Mouse (Mus musculus): Measurements from ENCODE around the gene Olfr771. TPM values are rescaled to one million over a fixed set of nuclear protein-coding genes. Genes with fewer than 3 reads are reported as not detected.

Gene Olfr771
- polyA plus RNA-seq (2014; fragmentation: Illumina TruSeq; extraction: RNeasy Lipid Tissue Mini Kit (QIAGEN cat#74804); ENCODE audit: low read depth, low replicate concordance) = not detected

DNA sequence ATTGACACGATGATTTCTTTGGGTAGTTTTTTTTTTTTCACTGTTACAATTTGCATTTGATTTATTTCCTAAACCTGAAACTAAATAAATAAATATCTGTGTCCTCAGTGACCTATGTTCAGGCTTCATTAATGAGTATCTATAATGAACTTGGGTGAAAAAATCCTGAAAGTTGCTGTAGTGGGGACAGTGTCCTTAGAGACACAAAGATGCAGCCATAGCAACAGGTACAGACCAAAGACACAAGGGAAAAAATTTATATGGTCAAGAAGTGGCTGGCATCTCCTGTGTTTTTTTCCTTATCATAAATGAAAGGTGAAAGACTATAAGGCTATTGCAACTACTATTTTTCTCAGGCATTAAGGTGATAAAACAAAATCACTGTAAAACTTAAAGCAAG is at the start of gene Olfr771:
TSS of gene Olfr771 (minus strand) at position 101 of the 400 bp plus-strand sequence.

DNA sequence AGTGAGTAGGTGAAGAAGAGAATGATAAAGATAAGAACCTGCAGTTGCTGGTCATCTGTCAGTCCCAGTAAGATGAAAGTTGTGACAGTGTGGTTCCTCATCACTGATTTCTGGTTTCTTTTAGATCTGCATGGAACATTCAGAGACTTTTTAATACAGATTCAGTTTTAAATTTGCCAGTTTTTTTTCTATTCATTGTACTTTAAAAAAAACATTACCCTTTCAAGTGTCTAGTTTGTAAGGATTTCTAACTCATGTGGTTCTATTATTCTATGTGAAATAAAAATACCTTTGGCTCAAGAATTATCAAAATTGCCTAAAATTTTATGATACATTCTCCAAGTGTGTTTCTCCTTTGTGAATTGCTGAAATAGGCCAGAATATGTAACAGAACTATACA is 22.8 kb upstream of the Olfr771 start, which contains the start of gene Olfr773:
TSS of gene Olfr773 (minus strand) at position 101 of the 400 bp plus-strand sequence.

DNA sequence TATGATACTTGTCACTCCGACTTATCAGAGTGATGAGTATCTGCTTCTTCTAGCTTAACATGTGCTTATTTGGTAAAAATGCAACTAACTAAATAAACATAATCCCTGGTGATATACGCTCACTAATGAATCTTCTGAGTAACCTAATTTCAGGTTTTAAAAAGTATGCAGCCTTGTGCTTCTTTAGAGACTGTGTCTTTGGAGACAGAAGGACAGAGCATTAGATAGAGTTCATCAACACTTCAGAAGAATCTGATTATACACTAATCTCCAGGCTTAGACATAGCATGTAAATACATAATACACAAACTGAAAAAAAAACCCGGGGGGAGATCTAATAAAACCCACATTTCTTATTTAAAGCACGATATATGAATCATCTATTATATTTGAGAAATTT is 13.3 kb upstream of the Olfr771 start, which contains the start of gene Olfr772:
TSS of gene Olfr772 (minus strand) at position 101 of the 400 bp plus-strand sequence.

GRCm38 (mm10) chr10:129138898-129139297 is 25.7 kb downstream of the Olfr771 start, which contains the start of gene Olfr770:
Olfr770 (minus strand) TSS chr10:129138998.

GRCm38 (mm10) chr10:129117761-129118160 is 46.8 kb downstream of the Olfr771 start, which contains the start of gene Olfr769:
Olfr769 (minus strand) TSS chr10:129117861.

Other genes starting within 250 kb of the Olfr771 start
- gene Rdh5, start 241.9 kb downstream of the Olfr771 start, polyA plus RNA-seq (2014; fragmentation: Illumina TruSeq; extraction: RNeasy Lipid Tissue Mini Kit (QIAGEN cat#74804); ENCODE audit: low read depth, low replicate concordance) = 16.9 TPM
- gene Bloc1s1, start 240.7 kb downstream of the Olfr771 start, polyA plus RNA-seq (2014; fragmentation: Illumina TruSeq; extraction: RNeasy Lipid Tissue Mini Kit (QIAGEN cat#74804); ENCODE audit: low read depth, low replicate concordance) = 277 TPM
- gene Itga7, start 230.9 kb downstream of the Olfr771 start, polyA plus RNA-seq (2014; fragmentation: Illumina TruSeq; extraction: RNeasy Lipid Tissue Mini Kit (QIAGEN cat#74804); ENCODE audit: low read depth, low replicate concordance) = 54.8 TPM
- gene Mettl7b, start 203.8 kb downstream of the Olfr771 start, polyA plus RNA-seq (2014; fragmentation: Illumina TruSeq; extraction: RNeasy Lipid Tissue Mini Kit (QIAGEN cat#74804); ENCODE audit: low read depth, low replicate concordance) = 4.7 TPM
- gene Olfr9, start 175.3 kb downstream of the Olfr771 start, polyA plus RNA-seq (2014; fragmentation: Illumina TruSeq; extraction: RNeasy Lipid Tissue Mini Kit (QIAGEN cat#74804); ENCODE audit: low read depth, low replicate concordance) = not detected
- not detected for gene Olfr763, start 154.0 kb downstream of the Olfr771 start, polyA plus RNA-seq (2014; fragmentation: Illumina TruSeq; extraction: RNeasy Lipid Tissue Mini Kit (QIAGEN cat#74804); ENCODE audit: low read depth, low replicate concordance)
- not detected for gene Olfr764-ps1, start 124.9 kb downstream of the Olfr771 start, polyA plus RNA-seq (2014; fragmentation: Illumina TruSeq; extraction: RNeasy Lipid Tissue Mini Kit (QIAGEN cat#74804); ENCODE audit: low read depth, low replicate concordance)
- not detected for gene Olfr765, start 114.8 kb downstream of the Olfr771 start, polyA plus RNA-seq (2014; fragmentation: Illumina TruSeq; extraction: RNeasy Lipid Tissue Mini Kit (QIAGEN cat#74804); ENCODE audit: low read depth, low replicate concordance)
- not detected for gene Olfr766-ps1, start 95.8 kb downstream of the Olfr771 start, polyA plus RNA-seq (2014; fragmentation: Illumina TruSeq; extraction: RNeasy Lipid Tissue Mini Kit (QIAGEN cat#74804); ENCODE audit: low read depth, low replicate concordance)
- gene Olfr767, start 81.8 kb downstream of the Olfr771 start, polyA plus RNA-seq (2014; fragmentation: Illumina TruSeq; extraction: RNeasy Lipid Tissue Mini Kit (QIAGEN cat#74804); ENCODE audit: low read depth, low replicate concordance) = not detected
- not detected for gene Olfr768, start 65.4 kb downstream of the Olfr771 start, polyA plus RNA-seq (2014; fragmentation: Illumina TruSeq; extraction: RNeasy Lipid Tissue Mini Kit (QIAGEN cat#74804); ENCODE audit: low read depth, low replicate concordance)
- not detected for gene Olfr769, start 46.9 kb downstream of the Olfr771 start, polyA plus RNA-seq (2014; fragmentation: Illumina TruSeq; extraction: RNeasy Lipid Tissue Mini Kit (QIAGEN cat#74804); ENCODE audit: low read depth, low replicate concordance)
- not detected for gene Olfr770, start 25.8 kb downstream of the Olfr771 start, polyA plus RNA-seq (2014; fragmentation: Illumina TruSeq; extraction: RNeasy Lipid Tissue Mini Kit (QIAGEN cat#74804); ENCODE audit: low read depth, low replicate concordance)
- gene Olfr772, start 13.2 kb upstream of the Olfr771 start, polyA plus RNA-seq (2014; fragmentation: Illumina TruSeq; extraction: RNeasy Lipid Tissue Mini Kit (QIAGEN cat#74804); ENCODE audit: low read depth, low replicate concordance) = not detected
- gene Olfr773, start 22.7 kb upstream of the Olfr771 start, polyA plus RNA-seq (2014; fragmentation: Illumina TruSeq; extraction: RNeasy Lipid Tissue Mini Kit (QIAGEN cat#74804); ENCODE audit: low read depth, low replicate concordance) = not detected
- gene Olfr774, start 71.5 kb upstream of the Olfr771 start, polyA plus RNA-seq (2014; fragmentation: Illumina TruSeq; extraction: RNeasy Lipid Tissue Mini Kit (QIAGEN cat#74804); ENCODE audit: low read depth, low replicate concordance) = not detected
- gene Olfr775, start 83.7 kb upstream of the Olfr771 start, polyA plus RNA-seq (2014; fragmentation: Illumina TruSeq; extraction: RNeasy Lipid Tissue Mini Kit (QIAGEN cat#74804); ENCODE audit: low read depth, low replicate concordance) = not detected
- gene Olfr776, start 94.4 kb upstream of the Olfr771 start, polyA plus RNA-seq (2014; fragmentation: Illumina TruSeq; extraction: RNeasy Lipid Tissue Mini Kit (QIAGEN cat#74804); ENCODE audit: low read depth, low replicate concordance) = not detected
- gene Olfr777, start 106.7 kb upstream of the Olfr771 start, polyA plus RNA-seq (2014; fragmentation: Illumina TruSeq; extraction: RNeasy Lipid Tissue Mini Kit (QIAGEN cat#74804); ENCODE audit: low read depth, low replicate concordance) = not detected
- not detected for gene Olfr780, start 153.4 kb upstream of the Olfr771 start, polyA plus RNA-seq (2014; fragmentation: Illumina TruSeq; extraction: RNeasy Lipid Tissue Mini Kit (QIAGEN cat#74804); ENCODE audit: low read depth, low replicate concordance)
- not detected for gene Olfr781, start 164.1 kb upstream of the Olfr771 start, polyA plus RNA-seq (2014; fragmentation: Illumina TruSeq; extraction: RNeasy Lipid Tissue Mini Kit (QIAGEN cat#74804); ENCODE audit: low read depth, low replicate concordance)
- gene Olfr782, start 184.1 kb upstream of the Olfr771 start, polyA plus RNA-seq (2014; fragmentation: Illumina TruSeq; extraction: RNeasy Lipid Tissue Mini Kit (QIAGEN cat#74804); ENCODE audit: low read depth, low replicate concordance) = not detected
- gene Olfr784, start 219.3 kb upstream of the Olfr771 start, polyA plus RNA-seq (2014; fragmentation: Illumina TruSeq; extraction: RNeasy Lipid Tissue Mini Kit (QIAGEN cat#74804); ENCODE audit: low read depth, low replicate concordance) = not detected
- gene Olfr785, start 240.7 kb upstream of the Olfr771 start, polyA plus RNA-seq (2014; fragmentation: Illumina TruSeq; extraction: RNeasy Lipid Tissue Mini Kit (QIAGEN cat#74804); ENCODE audit: low read depth, low replicate concordance) = not detected